Mouse (Mus musculus) ES-Bruce4 (cell line): ENCODE measurements at regions not wholly inside any gene's neighbourhood (a gene's known extent, or its start where the extent isn't known, plus 50 kb on each side); places are given as distances from the start of the nearest gene placed in this dataset.

Experiments used
- CTCF ChIP-seq: IDR thresholded peaks from one replicate; pipeline ENCODE4 v1.8.1; 2011; ENCODE audit warnings: low read depth, low read length
- EP300 ChIP-seq: IDR thresholded peaks from 2 replicates; pipeline ENCODE4 v1.6.1; 2011; ENCODE audit warnings: low read depth, low read length; ENCODE audit not compliant: insufficient read depth
- POLR2A ChIP-seq: IDR thresholded peaks from one replicate; pipeline ENCODE4 v1.8.1; 2011; ENCODE audit warnings: low read length; ENCODE audit not compliant: insufficient read depth

GRCm38 (mm10) chr4:54624024-54624873 is 320.6 kb upstream of the Zfp462 start:
- TF ChIP-seq CTCF (no peak), POLR2A (no peak), EP300 (no peak)
